Mouse (Mus musculus): ENCODE measurements around the gene Olfr414. TPM values are rescaled to one million over a fixed set of nuclear protein-coding genes. Genes with fewer than 3 reads are reported as not detected.
A peak's percentile ranks its signal among the peaks of the same experiment; 100 is the strongest.

The Olfr414 gene
- polyA plus RNA-seq (2016; fragmentation: Nextera tagmentation; extraction: Ambion mirVana): not detected in 2 replicates

- Histone ChIP-seq H3K9me3 (no peaks in the 10 kb centered on the region), H3K27me3 (no peaks in the 10 kb centered on the region), H3K27ac (replicated peaks) (no peak within 1 kb of the TSS), H3K4me3 (no peak within 1 kb of the TSS), H3K4me2 (replicated peaks) (no peak within 1 kb of the TSS), H3K9ac (replicated peaks) (no peak within 1 kb of the TSS), H3K36me3 (no peaks in the 10 kb centered on the region), H3K4me1 (no peaks in the 10 kb centered on the region)
- 76% methylated on average over 1 of the region's 1 CpGs for WGBS
- no peak for ATAC-seq (ENCODE audit: low FRiP score, low read depth)
Measured at GRCm38 (mm10) chr1:174423764-174424163, at the start of gene Olfr414. Gene Olfr414, plus strand, starts transcription at chr1:174424064.

- no peaks in the 10 kb centered on the region for H3K9me3 ChIP-seq
- no peak within 1 kb of the TSS for H3K9ac ChIP-seq (replicated peaks)
- no peaks in the 10 kb centered on the region for H3K36me3 ChIP-seq
- no peak for ATAC-seq (ENCODE audit: low FRiP score, low read depth)
- no peak within 1 kb of the TSS for H3K4me3 ChIP-seq
- H3K27ac ChIP-seq (replicated peaks): no peak within 1 kb of the TSS
- WGBS: 88% methylated on average over 2 of the region's 2 CpGs
- no peak within 1 kb of the TSS for H3K4me2 ChIP-seq (replicated peaks)
- no peaks in the 10 kb centered on the region for H3K4me1 ChIP-seq
- H3K27me3 ChIP-seq: no peaks in the 10 kb centered on the region
Measured at GRCm38 (mm10) chr1:174390746-174391145, 33.1 kb upstream of the Olfr414 start, which contains the start of gene Olfr248. Gene Olfr248, plus strand, starts transcription at chr1:174391046.

GRCm38 (mm10) chr1:174422959-174423358 is 905 bp upstream of the Olfr414 start:
- Histone ChIP-seq H3K27ac (replicated peaks) (no peak overlapping the region), H3K36me3 (no peaks in the 10 kb centered on the region), H3K4me2 (replicated peaks) (no peak overlapping the region), H3K9me3 (no peaks in the 10 kb centered on the region), H3K4me3 (no peak overlapping the region), H3K27me3 (no peaks in the 10 kb centered on the region), H3K9ac (replicated peaks) (no peak overlapping the region), H3K4me1 (no peaks in the 10 kb centered on the region)
- WGBS: 92% methylated on average over 4 of the region's 4 CpGs
- ATAC-seq (ENCODE audit: low FRiP score, low read depth): no peak

- Histone ChIP-seq H3K4me3 (no peak overlapping the region), H3K9ac (replicated peaks) (no peak overlapping the region), H3K27me3 (no peaks in the 10 kb centered on the region), H3K4me1 (no peaks in the 10 kb centered on the region), H3K9me3 (no peaks in the 10 kb centered on the region), H3K27ac (replicated peaks) (no peak overlapping the region), H3K36me3 (no peaks in the 10 kb centered on the region), H3K4me2 (replicated peaks) (no peak overlapping the region)
- no peak for ATAC-seq (ENCODE audit: low FRiP score, low read depth)
- WGBS: 59% methylated on average over 3 of the region's 3 CpGs
Measured at GRCm38 (mm10) chr1:174426180-174426986, 2.5 kb downstream of the Olfr414 start.

- H3K9me3 ChIP-seq: no peaks in the 10 kb centered on the region
- no peaks in the 10 kb centered on the region for H3K27me3 ChIP-seq
- H3K4me1 ChIP-seq: no peaks in the 10 kb centered on the region
- no peak for ATAC-seq (ENCODE audit: low FRiP score, low read depth)
- H3K4me2 ChIP-seq (replicated peaks): no peak overlapping the region
- WGBS: 68% methylated on average over 1 of the region's 1 CpGs
- no peaks in the 10 kb centered on the region for H3K36me3 ChIP-seq
- H3K9ac ChIP-seq (replicated peaks): no peak overlapping the region
- no peak overlapping the region for H3K27ac ChIP-seq (replicated peaks)
- no peak overlapping the region for H3K4me3 ChIP-seq
Measured at GRCm38 (mm10) chr1:174427402-174427801, 3.5 kb downstream of the Olfr414 start.

DNA sequence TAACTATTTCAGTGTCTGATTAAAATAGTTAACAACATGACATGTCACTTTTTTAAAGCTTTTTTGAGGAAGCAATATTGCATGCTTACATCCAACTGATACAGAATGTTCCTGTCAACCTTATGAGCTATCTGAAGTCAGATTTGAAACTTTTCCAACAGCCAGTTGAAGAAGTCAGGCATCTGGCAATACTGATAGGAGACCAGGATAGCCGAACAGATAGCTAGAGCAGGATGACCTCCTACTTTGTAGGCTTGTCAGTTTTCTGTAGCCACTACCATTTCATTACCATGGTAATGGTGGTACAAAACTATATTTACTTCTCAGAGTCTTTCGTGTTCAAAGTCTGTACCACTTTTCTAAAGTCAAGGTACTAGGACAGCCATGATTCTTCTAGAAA is 4.5 kb downstream of the Olfr414 start:
- 92% methylated on average over 2 of the region's 2 CpGs for WGBS
- Histone ChIP-seq H3K9ac (replicated peaks) (no peak overlapping the region), H3K27me3 (no peaks in the 10 kb centered on the region), H3K36me3 (no peaks in the 10 kb centered on the region), H3K27ac (replicated peaks) (no peak overlapping the region), H3K4me3 (no peak overlapping the region), H3K4me1 (no peaks in the 10 kb centered on the region), H3K9me3 (no peaks in the 10 kb centered on the region), H3K4me2 (replicated peaks) (no peak overlapping the region)
- ATAC-seq (ENCODE audit: low FRiP score, low read depth): no peak

DNA sequence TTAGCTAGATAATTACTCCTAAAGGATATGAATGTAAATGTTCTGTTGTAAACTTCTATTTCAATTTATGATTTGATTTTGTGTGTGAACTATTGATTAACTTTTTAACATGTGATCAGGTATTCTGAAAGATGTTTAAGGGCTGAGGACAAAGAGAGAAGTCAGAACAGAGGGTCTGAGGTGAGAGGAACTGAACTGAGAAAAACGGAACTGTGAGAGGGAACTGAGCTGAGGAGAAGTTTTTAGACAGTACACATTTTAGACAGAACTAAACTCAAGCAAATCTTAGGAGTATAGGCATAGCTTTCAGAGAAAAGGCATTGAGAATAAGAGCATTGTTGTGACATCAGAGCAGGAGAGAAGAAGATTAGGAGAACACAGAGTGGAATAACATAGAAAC is 10.3 kb downstream of the Olfr414 start:
- no peaks in the 10 kb centered on the region for H3K27me3 ChIP-seq
- no peak overlapping the region for H3K9ac ChIP-seq (replicated peaks)
- no peak for ATAC-seq (ENCODE audit: low FRiP score, low read depth)
- WGBS: 79% methylated on average over 1 of the region's 1 CpGs
- H3K4me3 ChIP-seq: no peak overlapping the region
- no peak overlapping the region for H3K4me2 ChIP-seq (replicated peaks)
- H3K4me1 ChIP-seq: no peaks in the 10 kb centered on the region
- no peak overlapping the region for H3K27ac ChIP-seq (replicated peaks)
- no peaks in the 10 kb centered on the region for H3K36me3 ChIP-seq
- no peaks in the 10 kb centered on the region for H3K9me3 ChIP-seq

DNA sequence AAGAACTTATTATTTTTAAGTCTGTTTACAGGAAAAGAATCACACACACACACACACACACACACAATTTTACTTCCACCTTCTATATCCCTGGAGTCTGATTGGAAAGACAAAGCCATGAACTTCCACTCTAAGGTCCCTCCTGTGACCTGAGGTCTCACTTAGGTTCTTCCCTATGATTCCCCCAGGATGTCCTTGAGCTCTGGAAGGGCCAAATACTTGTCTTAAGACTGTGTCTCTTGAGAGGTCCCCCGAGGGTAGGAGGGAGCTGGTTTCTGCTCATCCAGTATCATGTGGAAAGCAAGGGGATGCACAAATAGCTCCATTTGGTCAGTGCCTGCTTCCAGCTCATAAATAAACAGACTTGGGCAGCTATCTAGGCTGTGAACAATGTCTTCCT is 17.9 kb downstream of the Olfr414 start, which contains the start of gene Olfr220:
TSS of gene Olfr220 (plus strand) at position 301 of the 400 bp plus-strand sequence.
- no peak within 1 kb of the TSS for H3K27ac ChIP-seq (replicated peaks)
- no peaks in the 10 kb centered on the region for H3K36me3 ChIP-seq
- H3K4me1 ChIP-seq: no peaks in the 10 kb centered on the region
- no peak within 1 kb of the TSS for H3K9ac ChIP-seq (replicated peaks)
- 68% methylated on average over 1 of the region's 1 CpGs for WGBS
- H3K4me2 ChIP-seq (replicated peaks): no peak within 1 kb of the TSS
- H3K9me3 ChIP-seq: no peaks in the 10 kb centered on the region
- no peak within 1 kb of the TSS for H3K4me3 ChIP-seq
- no peaks in the 10 kb centered on the region for H3K27me3 ChIP-seq
- ATAC-seq (ENCODE audit: low FRiP score, low read depth): no peak

GRCm38 (mm10) chr1:174455100-174455499 is 31.2 kb downstream of the Olfr414 start:
- Histone ChIP-seq H3K27me3 (no peaks in the 10 kb centered on the region), H3K27ac (replicated peaks) (no peak overlapping the region), H3K4me1 (no peaks in the 10 kb centered on the region), H3K9ac (replicated peaks) (no peak overlapping the region), H3K4me3 (no peak overlapping the region), H3K36me3 (no peaks in the 10 kb centered on the region), H3K4me2 (replicated peaks) (no peak overlapping the region), H3K9me3 (no peaks in the 10 kb centered on the region)
- WGBS: 90% methylated on average over 2 of the region's 2 CpGs
- no peak for ATAC-seq (ENCODE audit: low FRiP score, low read depth)

- no peak overlapping the region for H3K27ac ChIP-seq (replicated peaks)
- H3K9ac ChIP-seq (replicated peaks): no peak overlapping the region
- 88% methylated on average over 3 of the region's 3 CpGs for WGBS
- no peak overlapping the region for H3K4me3 ChIP-seq
- H3K4me1 ChIP-seq: no peaks in the 10 kb centered on the region
- H3K36me3 ChIP-seq: no peaks in the 10 kb centered on the region
- no peak overlapping the region for H3K4me2 ChIP-seq (replicated peaks)
- no peaks in the 10 kb centered on the region for H3K27me3 ChIP-seq
- ATAC-seq (ENCODE audit: low FRiP score, low read depth): no peak
- H3K9me3 ChIP-seq: no peaks in the 10 kb centered on the region
Measured at GRCm38 (mm10) chr1:174465385-174465784, 41.5 kb downstream of the Olfr414 start.

GRCm38 (mm10) chr1:174466240-174466639 is 42.4 kb downstream of the Olfr414 start:
- Histone ChIP-seq H3K4me1 (no peaks in the 10 kb centered on the region), H3K9ac (replicated peaks) (no peak overlapping the region), H3K27me3 (no peaks in the 10 kb centered on the region), H3K9me3 (no peaks in the 10 kb centered on the region), H3K4me2 (replicated peaks) (no peak overlapping the region), H3K36me3 (no peaks in the 10 kb centered on the region), H3K27ac (replicated peaks) (no peak overlapping the region), H3K4me3 (no peak overlapping the region)
- 40% methylated on average over 2 of the region's 2 CpGs for WGBS
- ATAC-seq (ENCODE audit: low FRiP score, low read depth): no peak

GRCm38 (mm10) chr1:174469736-174470135 is 45.9 kb downstream of the Olfr414 start:
- Histone ChIP-seq H3K4me3 (no peak overlapping the region), H3K27ac (replicated peaks) (no peak overlapping the region), H3K4me1 (no peaks in the 10 kb centered on the region), H3K36me3 (no peaks in the 10 kb centered on the region), H3K9ac (replicated peaks) (no peak overlapping the region), H3K4me2 (replicated peaks) (no peak overlapping the region), H3K9me3 (no peaks in the 10 kb centered on the region), H3K27me3 (no peaks in the 10 kb centered on the region)
- WGBS: 8% methylated on average over 6 of the region's 6 CpGs
- ATAC-seq (ENCODE audit: low FRiP score, low read depth): peak; percentile 82
